Mouse (Mus musculus): Measurements from ENCODE around the gene Pip4k2a. TPM values are rescaled to one million over a fixed set of nuclear protein-coding genes. Genes with fewer than 3 reads are reported as not detected.

Gene Pip4k2a
- total RNA-seq, 2 experiments from 2014 or later, result 30.8 to 36.6 TPM

GRCm38 (mm10) chr2:18957459-18957858, 40.5 kb downstream of the Pip4k2a start:
- DNase-seq (ENCODE audit: low spot score in 2 of 2), result no peak

- DNase-seq (ENCODE audit: low spot score in 2 of 2), result no peak
Measured at GRCm38 (mm10) chr2:18956945-18957344, 41.0 kb downstream of the Pip4k2a start.

GRCm38 (mm10) chr2:18956424-18956823, 41.5 kb downstream of the Pip4k2a start:
- no peak for DNase-seq (ENCODE audit: low spot score in 2 of 2)

GRCm38 (mm10) chr2:18955671-18956070, 42.3 kb downstream of the Pip4k2a start:
- DNase-seq (ENCODE audit: low spot score in 2 of 2), result no peak

GRCm38 (mm10) chr2:18955022-18955421, 42.9 kb downstream of the Pip4k2a start:
- DNase-seq (ENCODE audit: low spot score in 2 of 2), result no peak

- DNase-seq (ENCODE audit: low spot score in 2 of 2), result no peak
Measured at GRCm38 (mm10) chr2:18954422-18954821, 43.5 kb downstream of the Pip4k2a start.

GRCm38 (mm10) chr2:18952102-18952673, 45.7 kb downstream of the Pip4k2a start:
- peak in 1 of 2 experiments; percentile 26 for DNase-seq (ENCODE audit: low spot score in 2 of 2)

- no peak for DNase-seq (ENCODE audit: low spot score in 2 of 2)
Measured at GRCm38 (mm10) chr2:18950758-18951157, 47.2 kb downstream of the Pip4k2a start.

- DNase-seq (ENCODE audit: low spot score in 2 of 2), result no peak
Measured at GRCm38 (mm10) chr2:18948741-18949140, 49.2 kb downstream of the Pip4k2a start.

GRCm38 (mm10) chr2:18947669-18948459, 50.1 kb downstream of the Pip4k2a start:
- DNase-seq (ENCODE audit: low spot score in 2 of 2), result no peak

- DNase-seq (ENCODE audit: low spot score in 2 of 2), result no peak
Measured at GRCm38 (mm10) chr2:18945438-18945837, 52.5 kb downstream of the Pip4k2a start.

GRCm38 (mm10) chr2:18943930-18944329, 54.0 kb downstream of the Pip4k2a start:
- no peak for DNase-seq (ENCODE audit: low spot score in 2 of 2)

- no peak for DNase-seq (ENCODE audit: low spot score in 2 of 2)
Measured at GRCm38 (mm10) chr2:18943366-18943765, 54.6 kb downstream of the Pip4k2a start.

GRCm38 (mm10) chr2:18940693-18941270, 57.1 kb downstream of the Pip4k2a start:
- DNase-seq (ENCODE audit: low spot score in 2 of 2), result no peak

- no peak for DNase-seq (ENCODE audit: low spot score in 2 of 2)
Measured at GRCm38 (mm10) chr2:18938923-18939329, 59.0 kb downstream of the Pip4k2a start.

- DNase-seq (ENCODE audit: low spot score in 2 of 2), result no peak
Measured at GRCm38 (mm10) chr2:18938232-18938631, 59.7 kb downstream of the Pip4k2a start.

GRCm38 (mm10) chr2:18937611-18938010, 60.3 kb downstream of the Pip4k2a start:
- DNase-seq (ENCODE audit: low spot score in 2 of 2), result no peak

GRCm38 (mm10) chr2:18936446-18936845, 61.5 kb downstream of the Pip4k2a start:
- no peak for DNase-seq (ENCODE audit: low spot score in 2 of 2)

- no peak for DNase-seq (ENCODE audit: low spot score in 2 of 2)
Measured at GRCm38 (mm10) chr2:18935581-18936027, 62.3 kb downstream of the Pip4k2a start.

- DNase-seq (ENCODE audit: low spot score in 2 of 2), result no peak
Measured at GRCm38 (mm10) chr2:18934131-18934530, 63.8 kb downstream of the Pip4k2a start.

GRCm38 (mm10) chr2:18933418-18933817, 64.5 kb downstream of the Pip4k2a start:
- DNase-seq (ENCODE audit: low spot score in 2 of 2), result no peak

Measured in layer of hippocampus, postnatal 14 days (tissue).